Mouse (Mus musculus) bone marrow, adult 2 months (tissue): ENCODE results near the gene Amigo3. TPM values are rescaled to one million over a fixed set of nuclear protein-coding genes. Genes with fewer than 3 reads are reported as not detected.

Experiments used
- H3K27ac ChIP-seq: fragments of 200-500 bp; 2 replicates; pipeline ENCODE4 v1.5.1; 2012; ENCODE audit warnings: low read depth, mild to moderate bottlenecking, control low read depth, inconsistent platforms, low read length; ENCODE audit not compliant: control insufficient read depth, poor library complexity, insufficient read depth
- H3K4me1 ChIP-seq: fragments of 200-500 bp; 2 replicates; pipeline ENCODE4 v1.6.1; 2011; ENCODE audit warnings: low read length; ENCODE audit not compliant: control insufficient read depth, insufficient read depth
- H3K4me3 ChIP-seq: fragments of 200-500 bp; replicated peaks from 2 replicates; pipeline ENCODE3; 2011; ENCODE audit warnings: mild to moderate bottlenecking, low read depth, low read length, control low read depth; ENCODE audit not compliant: control insufficient read depth
- CTCF ChIP-seq: fragments of 200-500 bp; IDR thresholded peaks from 2 replicates; pipeline ENCODE4 v1.5.1; 2011; ENCODE audit warnings: low read length, control low read depth; ENCODE audit not compliant: control insufficient read depth, insufficient read depth
- POLR2A ChIP-seq: fragments of 200-500 bp; IDR thresholded peaks from 2 replicates; pipeline ENCODE4 v1.6.1; 2011; ENCODE audit warnings: low read depth, mild to moderate bottlenecking, control low read depth, low read length, borderline replicate concordance; ENCODE audit not compliant: control insufficient read depth
- WGBS: fragments of 180-500 bp; shearing (Covaris S2); methylation state at CpG from one replicate; pipeline ENCODE4 v1.1.7; 2018; 5-methylcytosine and 5-hydroxymethylcytosine counted together
- polyA plus RNA-seq: library from polyadenylated mRNA; stranded (reverse); fragments of >200 nt; gene quantifications from 2 replicates; pipeline ENCODE4 v1.2.4, GENCODE M21; 2011; ENCODE audit warnings: low replicate concordance; ENCODE audit not compliant: missing spikeins, insufficient read depth, insufficient read length

The Amigo3 gene
- polyA plus RNA-seq, 1 experiment: 1.6 TPM

- Histone ChIP-seq H3K27ac (no peak overlapping the region), H3K4me1 (no peaks in the 10 kb centered on the region), H3K4me3 (no peak overlapping the region)
- TF ChIP-seq POLR2A (no peak), CTCF (no peak)
- WGBS: 91% methylated on average over 7 of the region's 7 CpGs
Observed at GRCm38 (mm10) chr9:108069529-108069928, 16.6 kb downstream of the Amigo3 start.

DNA sequence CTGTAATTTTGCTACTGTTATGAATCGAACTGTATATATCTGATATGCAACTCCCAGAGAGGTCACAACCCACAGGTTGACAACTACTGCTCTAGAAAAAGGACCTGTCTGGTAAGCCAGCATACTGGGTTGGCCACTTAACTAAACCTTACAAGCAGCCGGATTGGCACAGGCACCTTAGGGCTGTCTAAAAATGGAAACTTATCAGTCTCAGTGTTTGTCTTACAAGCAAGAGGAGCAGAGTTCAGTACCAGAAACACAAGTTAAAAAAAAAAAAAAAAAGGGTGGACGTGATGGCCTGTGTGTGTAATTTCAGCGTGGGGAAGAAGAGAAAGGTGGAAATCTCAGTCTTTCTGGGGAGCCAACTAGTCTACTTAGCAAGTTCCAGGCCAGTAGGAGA lies 18.8 kb downstream of the Amigo3 start:
- no peaks in the 10 kb centered on the region for H3K4me1 ChIP-seq
- 94% methylated on average over 4 of the region's 4 CpGs for WGBS

DNA sequence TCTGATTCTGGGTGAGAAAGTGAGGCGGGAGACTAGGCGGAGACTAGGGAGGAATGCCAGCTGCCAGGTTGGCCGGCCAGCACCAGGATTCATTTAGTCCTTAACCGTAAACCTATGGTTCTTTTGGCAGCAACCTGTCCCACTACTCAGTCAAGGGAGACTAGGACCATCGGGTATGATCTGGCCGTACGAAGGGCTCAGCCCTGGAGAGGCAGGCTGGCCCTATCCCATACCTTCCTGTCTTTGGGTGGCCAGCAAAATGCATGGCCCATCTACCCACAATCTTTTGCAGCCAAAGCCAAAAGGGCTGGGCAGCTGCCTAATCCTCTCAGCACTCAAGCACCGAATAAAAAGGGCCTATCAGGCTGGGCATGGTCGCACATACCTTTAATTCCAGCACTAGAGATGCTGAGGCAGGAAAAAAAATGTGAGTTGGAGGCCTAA lies 19.5 kb downstream of the Amigo3 start:
- no peak overlapping the region for H3K4me3 ChIP-seq
- TF ChIP-seq CTCF (no peak), POLR2A (no peak)
- 90% methylated on average over 9 of the region's 9 CpGs for whole genome bisulfite sequencing
- no peaks in the 10 kb centered on the region for H3K4me1 ChIP-seq
- no peak overlapping the region for H3K27ac ChIP-seq

More for the DNA sequence above, 18.8 kb downstream of the Amigo3 start:
- Histone ChIP-seq H3K27ac (no peak overlapping the region), H3K4me3 (no peak overlapping the region)
- TF ChIP-seq CTCF (no peak), POLR2A (no peak)

DNA sequence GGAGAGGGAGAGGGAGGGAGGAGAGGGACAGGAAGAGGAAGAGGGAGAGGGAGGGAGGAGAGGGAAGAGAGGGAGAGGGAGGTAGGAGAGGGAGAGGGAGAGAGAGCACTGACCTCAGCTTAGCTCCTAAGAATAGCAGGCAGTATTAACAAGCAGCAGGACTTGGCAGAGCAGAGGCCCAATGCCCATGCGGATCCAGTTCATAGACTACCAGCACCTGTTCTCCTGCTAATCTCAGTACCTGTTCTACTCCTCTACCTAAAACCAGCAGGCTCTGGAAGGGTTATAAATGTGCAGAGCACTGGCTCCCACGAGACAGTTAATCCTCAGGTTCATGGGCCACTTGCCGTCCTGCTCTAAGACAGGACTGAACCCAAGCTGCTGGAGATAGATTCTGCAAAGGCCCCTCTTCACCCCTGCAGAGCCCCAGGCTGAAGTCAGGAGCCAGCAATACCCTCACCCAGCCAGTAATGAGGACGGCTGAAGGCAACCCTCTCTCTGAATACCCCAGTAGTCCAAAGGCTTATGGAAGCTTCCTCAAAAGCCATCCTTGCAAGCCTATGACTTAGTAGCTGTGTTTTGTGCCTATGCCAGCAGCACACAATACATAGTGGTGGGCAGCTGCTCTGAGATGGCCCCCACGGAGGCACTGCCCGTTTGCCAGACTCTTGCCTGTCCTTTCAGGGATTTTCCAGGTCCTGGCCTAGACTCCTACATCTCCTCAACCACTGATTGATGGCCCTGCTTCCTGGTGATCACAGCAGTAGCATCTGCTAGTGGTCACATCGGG lies 20.4 kb downstream of the Amigo3 start:
- H3K27ac ChIP-seq: no peak overlapping the region
- TF ChIP-seq CTCF (no peak), POLR2A (no peak)
- WGBS: 86% methylated on average over 7 of the region's 7 CpGs
- no peak overlapping the region for H3K4me3 ChIP-seq
- peaks cover 1% of the 10 kb centered on the region for H3K4me1 ChIP-seq

DNA sequence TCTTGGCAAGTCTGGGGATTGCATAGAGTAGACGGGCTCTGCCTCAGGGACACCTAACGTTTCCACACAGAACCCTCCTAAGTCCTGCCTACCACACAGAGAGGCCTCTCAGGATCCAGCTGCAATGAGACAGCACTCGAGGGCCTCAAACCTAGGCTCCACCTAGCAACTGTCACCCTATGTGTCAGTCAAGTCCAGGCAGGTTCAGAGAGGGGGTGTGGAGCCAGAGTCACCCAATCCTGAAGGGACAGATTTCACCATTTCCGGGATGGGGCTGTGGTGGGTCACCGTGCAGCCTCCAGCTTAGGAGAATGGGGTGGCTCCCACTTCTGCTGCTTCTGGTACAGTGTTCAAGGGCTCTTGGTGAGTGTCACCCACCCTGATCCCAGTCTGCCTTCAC lies 27.2 kb downstream of the Amigo3 start, which contains the start of gene Mst1:
Mst1 (plus strand) TSS at position 269 of the 400 bp plus-strand sequence.
- H3K4me3 ChIP-seq: peak within 1 kb of the TSS; percentile 86
- WGBS: 48% methylated on average over 5 of the region's 5 CpGs
- TF ChIP-seq POLR2A: 0 out of 2 replicates have a peak, but pooled peaks have one; percentile 34
- TF ChIP-seq CTCF: no peak
- H3K4me1 ChIP-seq: peaks cover 13% of the 10 kb centered on the region
- H3K27ac ChIP-seq: peak within 1 kb of the TSS; percentile 93

- TF ChIP-seq CTCF (no peak), POLR2A (no peak)
- 13% methylated on average over 19 of the region's 19 CpGs for WGBS
- peaks cover 13% of the 10 kb centered on the region for H3K4me1 ChIP-seq
- peak overlapping the region; percentile 81 for H3K27ac ChIP-seq
- peak overlapping the region; percentile 24 for H3K4me3 ChIP-seq
Observed at GRCm38 (mm10) chr9:108082549-108082948, 29.6 kb downstream of the Amigo3 start.

DNA sequence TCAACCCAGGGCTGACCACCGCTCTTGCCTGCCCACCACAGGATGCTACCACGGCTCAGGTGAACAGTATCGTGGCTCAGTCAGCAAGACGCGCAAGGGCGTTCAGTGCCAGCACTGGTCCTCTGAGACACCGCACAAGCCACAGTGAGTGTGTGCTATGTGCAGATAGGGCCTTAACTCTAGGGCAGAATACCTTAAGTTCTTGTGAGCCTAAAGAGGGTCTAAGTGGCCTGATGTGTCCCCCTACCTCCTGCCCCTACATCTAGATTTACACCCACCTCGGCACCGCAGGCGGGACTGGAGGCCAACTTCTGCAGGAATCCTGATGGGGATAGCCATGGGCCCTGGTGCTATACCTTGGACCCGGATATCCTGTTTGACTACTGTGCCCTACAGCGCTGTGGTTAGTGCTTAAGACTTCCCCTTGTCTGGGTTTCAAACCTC lies 30.1 kb downstream of the Amigo3 start, which contains the start of gene Rnf123:
Rnf123 (minus strand) TSS at position 359 of the 444 bp plus-strand sequence.
- Histone ChIP-seq H3K4me1 (peaks cover 12% of the 10 kb centered on the region; the same call in 1 of the 2 replicates), H3K27ac (peak within 1 kb of the TSS; percentile 81), H3K4me3 (peak within 1 kb of the TSS; percentile 24)
- TF ChIP-seq CTCF: no peak
- peak; percentile 62; the same call in 1 of the 2 replicates for TF ChIP-seq POLR2A
- 5% methylated on average over 12 of the region's 12 CpGs for WGBS

DNA sequence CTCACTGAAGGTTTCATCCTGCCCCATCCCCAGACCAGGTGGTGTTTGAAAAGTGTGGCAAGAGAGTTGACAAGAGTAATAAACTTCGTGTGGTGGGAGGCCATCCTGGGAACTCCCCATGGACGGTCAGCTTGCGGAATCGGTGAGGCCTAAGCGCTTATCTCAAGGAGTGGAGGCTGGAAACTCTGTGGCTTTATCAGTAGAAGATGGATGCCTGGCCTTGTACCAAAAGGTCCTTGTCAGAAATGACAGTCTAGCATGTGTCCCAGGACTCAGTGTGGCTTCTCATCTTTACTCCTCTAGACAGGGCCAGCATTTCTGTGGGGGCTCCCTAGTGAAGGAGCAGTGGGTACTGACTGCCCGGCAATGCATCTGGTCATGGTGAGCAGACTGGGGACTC lies 30.6 kb downstream of the Amigo3 start:
- WGBS: 52% methylated on average over 6 of the region's 6 CpGs
- TF ChIP-seq POLR2A (no peak), CTCF (no peak)

More for the DNA sequence above, 30.6 kb downstream of the Amigo3 start:
- peak overlapping the region; percentile 81 for H3K27ac ChIP-seq
- H3K4me3 ChIP-seq: no peak overlapping the region
- peaks cover 12% of the 10 kb centered on the region; the same call in 1 of the 2 replicates for H3K4me1 ChIP-seq
